Mouse (Mus musculus) neural tube, embryonic 15.5 days (tissue): ENCODE data around the gene Gm17657. TPM values are rescaled to one million over a fixed set of nuclear protein-coding genes. Genes with fewer than 3 reads are reported as not detected.

ENCODE experiments used
- ATAC-seq: fragments of 200-750 bp; cut with Nextera tagmentation; 2 replicates; pipeline ENCODE4 v1.8.0; 2017; ENCODE audit warnings: mild to moderate bottlenecking, moderate TSS enrichment, moderate library complexity; ENCODE audit not compliant: low FRiP score
- H3K27ac ChIP-seq: fragments of 300-500 bp; sonication (generic); replicated peaks from 2 replicates; pipeline ENCODE4 v1.5.1; 2015; ENCODE audit warnings: mild to moderate bottlenecking, inconsistent platforms
- H3K27me3 ChIP-seq: fragments of 300-500 bp; sonication (generic); replicated peaks from 2 replicates; pipeline ENCODE4 v1.6.1; 2015; ENCODE audit warnings: inconsistent platforms
- H3K36me3 ChIP-seq: fragments of 300-500 bp; sonication (generic); 2 replicates; pipeline ENCODE4 v1.6.1; 2015; ENCODE audit warnings: inconsistent platforms
- H3K4me1 ChIP-seq: fragments of 300-500 bp; sonication (generic); 2 replicates; pipeline ENCODE4 v1.6.1; 2015; ENCODE audit warnings: inconsistent platforms
- H3K4me2 ChIP-seq: fragments of 300-500 bp; sonication (generic); 2 replicates; pipeline ENCODE4 v1.6.1; 2015; ENCODE audit warnings: inconsistent platforms, mild to moderate bottlenecking, moderate library complexity
- H3K4me3 ChIP-seq: fragments of 300-500 bp; sonication (generic); replicated peaks from 2 replicates; pipeline ENCODE4 v1.5.1; 2015; ENCODE audit warnings: mild to moderate bottlenecking, inconsistent platforms
- H3K9ac ChIP-seq: fragments of 300-500 bp; sonication (generic); replicated peaks from 2 replicates; pipeline ENCODE4 v1.6.1; 2015; ENCODE audit warnings: mild to moderate bottlenecking, inconsistent platforms
- H3K9me3 ChIP-seq: fragments of 300-500 bp; sonication (generic); replicated peaks from 2 replicates; pipeline ENCODE4 v1.6.1; 2016; ENCODE audit warnings: inconsistent platforms
- WGBS: fragments of 180-500 bp; shearing (Covaris S2); methylation state at CpG from one replicate; pipeline ENCODE4 v1.1.7; 2015; ENCODE audit warnings: mixed read lengths; 5-methylcytosine and 5-hydroxymethylcytosine counted together
- polyA plus RNA-seq: library from polyadenylated mRNA; unstranded; fragments of >200 nt; fragmentation: Nextera tagmentation; extraction: Ambion mirVana; gene quantifications from 2 replicates; pipeline ENCODE4 v1.2.1, GENCODE M21; 2015

The Gm17657 gene
- polyA plus RNA-seq, 1 experiment from 2014 or later = not detected

GRCm38 (mm10) chr17:29544064-29544463, 5.4 kb downstream of the Gm17657 start:
- H3K4me1 ChIP-seq = no peaks in the 10 kb centered on the region
- H3K36me3 ChIP-seq = no peaks in the 10 kb centered on the region
- H3K9ac ChIP-seq = no peak overlapping the region
- H3K4me3 ChIP-seq = no peak overlapping the region
- H3K9me3 ChIP-seq = no peaks in the 10 kb centered on the region
- no peak for ATAC-seq
- no peak overlapping the region for H3K27ac ChIP-seq
- 85% methylated on average over 2 of the region's 2 CpGs for WGBS
- H3K4me2 ChIP-seq = no peak overlapping the region
- no peaks in the 10 kb centered on the region for H3K27me3 ChIP-seq

- no peak overlapping the region for H3K9ac ChIP-seq
- H3K27ac ChIP-seq = no peak overlapping the region
- no peak overlapping the region for H3K4me2 ChIP-seq
- no peak for ATAC-seq
- H3K27me3 ChIP-seq = no peaks in the 10 kb centered on the region
- H3K4me1 ChIP-seq = no peaks in the 10 kb centered on the region
- H3K4me3 ChIP-seq = no peak overlapping the region
- WGBS = 88% methylated on average over 19 of the region's 19 CpGs
- no peaks in the 10 kb centered on the region for H3K36me3 ChIP-seq
- H3K9me3 ChIP-seq = no peaks in the 10 kb centered on the region
These were observed 6.4 kb downstream of the Gm17657 start for GRCm38 (mm10) chr17:29542831-29543690.

GRCm38 (mm10) chr17:29541419-29541818, 8.0 kb downstream of the Gm17657 start:
- ATAC-seq = no peak
- Histone ChIP-seq H3K36me3 (no peaks in the 10 kb centered on the region), H3K27me3 (no peaks in the 10 kb centered on the region), H3K4me1 (no peaks in the 10 kb centered on the region), H3K4me3 (no peak overlapping the region), H3K9ac (no peak overlapping the region), H3K4me2 (no peak overlapping the region), H3K9me3 (no peaks in the 10 kb centered on the region), H3K27ac (no peak overlapping the region)
- WGBS = 77% methylated on average over 14 of the region's 14 CpGs

- no peak for ATAC-seq
- 94% methylated on average over 8 of the region's 8 CpGs for WGBS
- no peaks in the 10 kb centered on the region for H3K27me3 ChIP-seq
- H3K36me3 ChIP-seq = no peaks in the 10 kb centered on the region
- no peak overlapping the region for H3K9ac ChIP-seq
- no peaks in the 10 kb centered on the region for H3K4me1 ChIP-seq
- H3K27ac ChIP-seq = no peak overlapping the region
- no peaks in the 10 kb centered on the region for H3K9me3 ChIP-seq
- H3K4me2 ChIP-seq = no peak overlapping the region
- no peak overlapping the region for H3K4me3 ChIP-seq
These were observed 9.0 kb downstream of the Gm17657 start for GRCm38 (mm10) chr17:29540426-29540825.

GRCm38 (mm10) chr17:29533866-29534265, 15.6 kb downstream of the Gm17657 start:
- WGBS = 91% methylated on average over 11 of the region's 11 CpGs
- no peak overlapping the region for H3K4me2 ChIP-seq
- H3K9ac ChIP-seq = no peak overlapping the region
- H3K27ac ChIP-seq = no peak overlapping the region
- no peaks in the 10 kb centered on the region for H3K27me3 ChIP-seq
- H3K36me3 ChIP-seq = no peaks in the 10 kb centered on the region
- ATAC-seq = no peak
- H3K4me3 ChIP-seq = no peak overlapping the region
- H3K4me1 ChIP-seq = 0 out of 2 replicates have a peak, but pooled peaks cover 5% of the 10 kb centered on the region
- no peaks in the 10 kb centered on the region for H3K9me3 ChIP-seq

GRCm38 (mm10) chr17:29531757-29532384, 17.6 kb downstream of the Gm17657 start:
- no peak for ATAC-seq
- whole genome bisulfite sequencing = 54% methylated on average over 10 of the region's 10 CpGs

GRCm38 (mm10) chr17:29531278-29531677, 18.2 kb downstream of the Gm17657 start:
- no peaks in the 10 kb centered on the region for H3K9me3 ChIP-seq
- no peak overlapping the region for H3K4me3 ChIP-seq
- H3K9ac ChIP-seq = no peak overlapping the region
- no peaks in the 10 kb centered on the region for H3K27me3 ChIP-seq
- H3K4me1 ChIP-seq = 0 out of 2 replicates have a peak, but pooled peaks cover 5% of the 10 kb centered on the region
- no peak overlapping the region for H3K4me2 ChIP-seq
- ATAC-seq = no peak
- H3K36me3 ChIP-seq = no peaks in the 10 kb centered on the region
- no peak overlapping the region for H3K27ac ChIP-seq
- WGBS = 80% methylated on average over 9 of the region's 9 CpGs

More at GRCm38 (mm10) chr17:29531757-29532384, 17.6 kb downstream of the Gm17657 start:
- Histone ChIP-seq H3K4me2 (no peak overlapping the region), H3K27ac (no peak overlapping the region), H3K9ac (no peak overlapping the region), H3K9me3 (no peaks in the 10 kb centered on the region), H3K27me3 (no peaks in the 10 kb centered on the region), H3K36me3 (no peaks in the 10 kb centered on the region), H3K4me1 (0 out of 2 replicates have a peak, but pooled peaks cover 5% of the 10 kb centered on the region), H3K4me3 (no peak overlapping the region)

GRCm38 (mm10) chr17:29530508-29530907, 18.9 kb downstream of the Gm17657 start:
- H3K27me3 ChIP-seq = no peaks in the 10 kb centered on the region
- ATAC-seq = no peak
- no peak overlapping the region for H3K9ac ChIP-seq
- no peak overlapping the region for H3K27ac ChIP-seq
- no peak overlapping the region for H3K4me2 ChIP-seq
- 0 out of 2 replicates have a peak, but pooled peaks cover 5% of the 10 kb centered on the region for H3K4me1 ChIP-seq
- 94% methylated on average over 6 of the region's 6 CpGs for WGBS
- no peak overlapping the region for H3K4me3 ChIP-seq
- no peaks in the 10 kb centered on the region for H3K9me3 ChIP-seq
- H3K36me3 ChIP-seq = no peaks in the 10 kb centered on the region

- no peak for ATAC-seq
- H3K4me3 ChIP-seq = no peak overlapping the region
- no peaks in the 10 kb centered on the region for H3K36me3 ChIP-seq
- H3K9me3 ChIP-seq = no peaks in the 10 kb centered on the region
- no peak overlapping the region for H3K27ac ChIP-seq
- H3K27me3 ChIP-seq = no peaks in the 10 kb centered on the region
- H3K9ac ChIP-seq = no peak overlapping the region
- 74% methylated on average over 8 of the region's 8 CpGs for WGBS
- no peak overlapping the region for H3K4me2 ChIP-seq
- 0 out of 2 replicates have a peak, but pooled peaks cover 5% of the 10 kb centered on the region for H3K4me1 ChIP-seq
These were observed 20.8 kb downstream of the Gm17657 start for GRCm38 (mm10) chr17:29528568-29529187.

GRCm38 (mm10) chr17:29525613-29526012, 23.8 kb downstream of the Gm17657 start:
- H3K9ac ChIP-seq = no peak overlapping the region
- no peak overlapping the region for H3K4me2 ChIP-seq
- H3K4me1 ChIP-seq = no peaks in the 10 kb centered on the region
- H3K9me3 ChIP-seq = no peaks in the 10 kb centered on the region
- WGBS = 86% methylated on average over 2 of the region's 2 CpGs
- H3K36me3 ChIP-seq = no peaks in the 10 kb centered on the region
- no peak for ATAC-seq
- no peaks in the 10 kb centered on the region for H3K27me3 ChIP-seq
- no peak overlapping the region for H3K27ac ChIP-seq
- H3K4me3 ChIP-seq = no peak overlapping the region

GRCm38 (mm10) chr17:29519731-29520130, 29.7 kb downstream of the Gm17657 start:
- H3K4me3 ChIP-seq = no peak overlapping the region
- no peaks in the 10 kb centered on the region for H3K9me3 ChIP-seq
- no peak overlapping the region for H3K27ac ChIP-seq
- no peaks in the 10 kb centered on the region for H3K27me3 ChIP-seq
- H3K9ac ChIP-seq = no peak overlapping the region
- no peak for ATAC-seq
- 77% methylated on average over 8 of the region's 8 CpGs for WGBS
- no peak overlapping the region for H3K4me2 ChIP-seq
- no peaks in the 10 kb centered on the region for H3K4me1 ChIP-seq
- no peaks in the 10 kb centered on the region for H3K36me3 ChIP-seq
